Mouse (Mus musculus): ENCODE data around the gene Asb4. TPM values are rescaled to one million over a fixed set of nuclear protein-coding genes. Genes with fewer than 3 reads are reported as not detected.

Asb4 gene
- total RNA-seq, 2 experiments from 2014 or later = 6.5 to 11.9 TPM

DNA sequence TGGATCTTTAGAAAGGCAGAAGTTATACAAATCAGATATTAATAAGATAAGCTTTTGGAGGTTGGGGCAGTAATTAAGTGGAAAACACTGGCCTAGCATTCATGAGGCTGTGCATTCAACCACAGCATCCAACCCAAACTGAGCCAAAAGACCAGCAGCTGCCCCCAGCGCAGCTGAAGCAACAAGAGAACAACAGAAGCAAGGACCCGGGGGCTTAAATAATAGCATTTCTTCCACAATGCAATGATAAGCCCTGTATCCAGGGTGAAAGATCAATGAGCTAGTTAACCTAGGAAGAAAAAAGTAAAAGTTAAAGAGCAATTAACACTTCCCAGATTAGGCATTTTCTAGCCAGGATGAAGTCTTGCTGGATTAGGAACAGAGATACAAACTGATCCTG, 4.2 kb downstream of the Asb4 start:
- no peak for DNase-seq
- intact Hi-C loops (cut with DNase I) = no loop called here

GRCm38 (mm10) chr6:5390298-5390697, 7.1 kb downstream of the Asb4 start:
- peak; percentile 64 for DNase-seq
- intact Hi-C loops (cut with DNase I) = no loop called here

GRCm38 (mm10) chr6:5390952-5391351, 7.8 kb downstream of the Asb4 start:
- intact Hi-C loops (cut with DNase I) = no loop called here
- peak in 1 of 2 experiments; percentile 21 for DNase-seq

DNA sequence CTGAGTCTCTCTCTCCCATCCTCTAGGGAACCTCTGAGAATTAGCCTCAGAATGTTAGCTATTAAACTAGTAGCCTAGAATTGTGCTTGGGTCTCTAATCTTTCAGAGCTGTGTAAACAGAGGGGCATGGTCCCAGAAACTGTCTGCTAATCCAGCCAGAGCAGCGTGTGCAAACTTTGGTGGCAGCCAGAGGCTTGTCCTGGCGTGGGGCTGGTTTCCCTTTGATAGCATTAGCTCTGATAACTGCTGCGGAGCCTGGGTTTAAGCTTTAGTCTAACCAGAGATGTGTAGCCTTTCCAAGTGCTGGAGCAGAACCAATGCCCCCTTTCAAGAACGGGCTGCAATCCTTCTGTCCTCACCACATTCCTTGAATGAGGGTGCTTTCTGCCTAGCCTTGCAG, 11.8 kb downstream of the Asb4 start:
- intact Hi-C loops (cut with DNase I) = no loop called here

DNA sequence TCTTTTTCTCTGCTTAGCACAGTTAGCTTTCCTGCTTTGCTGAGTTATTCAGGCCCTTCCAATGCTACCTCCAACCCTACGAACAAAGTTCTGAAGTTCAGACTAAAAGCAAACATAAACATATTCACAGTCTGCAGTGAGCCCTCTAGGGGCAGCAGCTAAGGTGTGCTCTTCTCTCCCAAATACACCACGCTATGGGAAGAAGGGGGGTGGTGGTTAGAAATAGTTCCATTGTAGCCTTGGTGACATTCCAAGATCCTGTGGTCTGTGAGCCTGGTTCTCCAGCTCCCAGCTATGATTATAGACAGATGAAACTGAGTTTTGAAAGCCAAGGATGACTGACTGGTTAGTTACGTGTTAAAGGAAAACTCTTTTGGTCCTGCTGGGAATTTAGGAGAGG, 13.6 kb downstream of the Asb4 start:
- intact Hi-C loops (cut with DNase I) = no loop called here
- no peak for DNase-seq

More for the DNA sequence above, 11.8 kb downstream of the Asb4 start:
- DNase-seq = peak in 1 of 2 experiments; percentile 55

DNA sequence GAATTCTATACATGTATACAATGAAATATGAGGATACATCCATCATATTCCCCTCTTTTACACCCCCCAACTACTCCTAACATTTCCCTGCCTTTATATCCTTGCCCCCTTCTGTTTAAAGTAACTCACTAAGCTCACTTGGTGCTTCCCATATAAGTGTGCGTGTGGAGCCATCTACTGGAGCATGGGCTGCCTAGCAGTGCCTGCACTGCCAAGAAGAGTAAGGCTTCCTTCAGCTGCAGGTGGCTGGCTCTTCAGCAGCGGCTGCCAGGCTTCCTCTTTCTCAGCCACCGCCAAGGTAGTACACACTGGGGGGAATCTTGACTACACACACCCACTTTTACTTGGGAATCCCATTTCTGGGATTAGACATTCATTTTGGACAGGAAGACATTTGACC, 18.2 kb downstream of the Asb4 start:
- peak; percentile 76 to 81 for DNase-seq
- intact Hi-C loops (cut with DNase I) = loop anchor here (5.0 to 10.0 kb wide), 2 partner anchors 984 to 1887 kb away; no protein-coding TSS in a partner anchor

- DNase-seq = no peak
- intact Hi-C loops (cut with DNase I) = loop anchor here (5.0 to 10.0 kb wide), 2 partner anchors 986 to 1888 kb away; no protein-coding TSS in a partner anchor
These were observed 20.1 kb downstream of the Asb4 start for GRCm38 (mm10) chr6:5403095-5403815.

DNA sequence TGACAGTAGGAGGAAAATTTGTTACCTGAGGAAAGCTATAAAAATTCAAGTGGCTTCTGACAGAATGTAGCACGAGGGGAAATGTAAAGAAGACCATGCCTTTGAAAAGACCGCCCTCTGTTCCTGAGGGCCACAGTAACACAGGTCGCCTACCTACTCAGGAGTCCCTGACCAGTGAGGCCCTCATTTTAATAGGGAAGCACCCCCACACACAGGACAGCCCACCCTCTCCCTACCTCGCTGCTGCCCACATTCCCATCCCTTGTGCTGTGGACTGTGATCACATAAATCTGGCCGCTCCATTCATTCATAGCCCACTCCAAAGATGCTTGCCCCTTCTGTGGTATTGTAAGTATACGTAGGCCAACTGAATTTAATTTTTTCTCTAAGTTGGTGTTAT, 20.8 kb downstream of the Asb4 start:
- intact Hi-C loops (cut with DNase I) = loop anchor here (5.0 to 10.0 kb wide), 2 partner anchors 987 to 1889 kb away; no protein-coding TSS in a partner anchor
- no peak for DNase-seq

- DNase-seq = no peak
- intact Hi-C loops (cut with DNase I) = loop anchor here (10.0 kb wide), 1 partner anchor 1894 kb away; no protein-coding TSS in a partner anchor
These were observed 25.4 kb downstream of the Asb4 start for GRCm38 (mm10) chr6:5408451-5409177.

DNA sequence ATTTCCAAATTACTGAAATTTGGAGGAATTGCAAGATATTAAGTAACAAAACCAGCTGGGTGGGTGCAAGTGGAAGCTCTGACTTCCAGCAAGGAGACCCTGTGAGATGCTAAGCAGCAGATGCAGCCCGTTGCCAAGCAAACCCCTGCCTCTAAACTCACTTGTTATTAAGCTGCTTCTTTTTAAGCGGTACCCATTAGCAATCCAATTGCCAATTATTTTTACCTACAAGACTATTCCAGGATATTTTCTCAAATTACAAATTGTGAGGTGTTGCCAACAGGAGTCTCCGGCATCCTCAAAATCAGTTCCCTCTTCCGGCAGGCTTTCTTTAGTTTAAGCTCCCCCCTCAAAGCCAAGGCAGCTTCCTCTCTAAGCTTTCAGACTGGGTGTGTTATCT, 26.5 kb downstream of the Asb4 start:
- intact Hi-C loops (cut with DNase I) = loop anchor here (5.0 to 10.0 kb wide), 2 partner anchors 88 to 1895 kb away; partner anchors contain the start of gene Pdk4
- DNase-seq = no peak

DNA sequence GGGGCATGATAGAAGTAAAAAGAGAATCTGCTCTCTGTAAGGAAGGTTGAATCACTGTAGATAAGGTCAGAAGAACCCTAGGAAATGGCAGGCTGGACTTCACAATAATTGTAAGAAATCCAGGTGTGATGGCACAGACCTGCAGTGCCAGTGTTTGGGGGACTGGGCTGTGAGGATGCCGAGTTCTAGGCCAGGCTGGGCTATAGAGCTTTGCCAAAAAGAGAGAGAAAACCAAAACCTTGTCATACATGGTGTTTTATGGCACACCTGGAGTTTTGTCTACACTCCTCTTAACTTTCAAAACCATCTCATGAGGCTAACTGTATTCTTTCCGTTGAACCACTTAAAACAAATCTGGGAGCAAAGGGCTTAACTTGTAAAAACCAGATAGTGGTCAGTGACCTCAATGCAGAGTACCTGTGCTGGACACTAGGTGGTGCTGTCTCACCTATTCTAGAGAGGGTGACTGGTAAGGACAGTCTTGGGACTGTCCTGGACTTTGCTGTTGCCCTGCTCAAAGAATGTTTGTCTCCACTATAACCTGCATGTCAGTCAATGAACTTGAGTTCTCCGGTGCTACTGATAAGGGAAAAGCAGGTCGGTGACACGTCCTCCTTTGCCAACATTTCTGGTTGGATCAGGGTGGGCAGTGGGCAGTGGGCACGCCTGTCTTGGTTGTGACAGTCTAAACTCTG, 27.7 kb downstream of the Asb4 start:
- intact Hi-C loops (cut with DNase I) = loop anchor here (1.0 to 5.0 kb wide), 2 partner anchors 86 to 178 kb away; partner anchors contain the start of gene Pdk4
- DNase-seq = peak; percentile 85 to 90

DNA sequence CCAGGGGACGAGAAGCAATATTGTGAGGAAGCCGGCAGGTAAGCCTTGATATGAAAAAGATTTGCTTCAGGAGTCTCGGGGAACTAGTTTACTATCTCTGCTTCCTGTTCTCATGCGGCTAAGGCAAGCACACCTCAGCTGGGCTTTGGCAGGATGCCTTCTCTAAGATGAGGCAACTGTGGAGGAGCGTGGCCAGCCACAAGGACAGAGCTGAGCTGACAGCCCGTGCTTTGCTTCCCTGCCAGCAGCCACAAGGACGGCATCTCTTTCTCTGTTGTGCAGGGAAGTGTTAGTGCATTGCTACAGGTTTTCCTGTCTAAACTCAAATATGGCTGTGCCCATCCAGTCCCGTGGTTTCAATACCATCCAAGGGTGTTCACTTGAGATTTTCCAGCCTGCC, 30.1 kb downstream of the Asb4 start:
- intact Hi-C loops (cut with DNase I) = loop anchor here (5.0 kb wide), 1 partner anchor 84 kb away; the partner anchor contains the start of gene Pdk4
- DNase-seq = peak; percentile 64 to 76

DNA sequence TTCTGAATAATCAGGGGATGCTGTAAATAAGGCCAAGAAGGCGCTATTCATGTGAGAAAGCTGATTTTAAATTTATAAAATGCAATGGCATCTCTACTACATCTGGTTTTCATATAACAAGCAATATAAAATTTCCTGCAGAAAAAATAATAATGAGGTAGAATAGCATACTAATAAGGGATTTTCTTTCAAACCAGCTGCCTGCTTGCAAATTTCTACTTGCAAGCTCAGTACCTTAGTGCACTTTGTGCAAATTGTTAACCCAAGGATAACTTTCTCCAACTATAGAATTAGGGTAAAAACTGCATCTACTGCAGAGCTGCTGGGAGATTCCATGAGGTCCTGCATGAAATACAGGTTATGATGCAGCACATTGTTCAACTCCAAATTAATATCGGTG, 38.3 kb downstream of the Asb4 start:
- intact Hi-C loops (cut with DNase I) = no loop called here
- no peak for DNase-seq

- intact Hi-C loops (cut with DNase I) = no loop called here
- DNase-seq = no peak
These were observed 39.2 kb downstream of the Asb4 start for GRCm38 (mm10) chr6:5422386-5422785.

- intact Hi-C loops (cut with DNase I) = no loop called here
- DNase-seq = no peak
These were observed 40.4 kb downstream of the Asb4 start for GRCm38 (mm10) chr6:5423594-5423993.

DNA sequence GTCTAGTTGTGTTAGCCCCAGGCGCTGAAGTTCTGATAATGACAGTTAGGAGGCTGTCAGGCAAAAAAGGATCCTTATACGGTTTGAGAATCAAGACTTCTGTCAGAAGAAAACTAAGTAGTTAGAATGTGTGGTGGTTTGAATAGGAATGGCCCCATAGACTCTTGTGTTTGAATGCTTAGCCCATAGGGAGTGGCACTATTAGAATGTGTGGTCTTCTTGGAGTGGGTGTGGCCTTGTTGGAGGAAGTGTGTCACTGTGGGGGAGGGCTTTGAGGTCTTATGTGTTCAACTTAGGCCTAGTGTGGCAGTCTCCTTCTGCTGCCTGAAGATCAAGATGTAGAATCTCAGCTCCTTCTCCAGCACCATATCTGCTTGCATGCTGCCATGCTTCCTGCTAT, 43.8 kb downstream of the Asb4 start:
- intact Hi-C loops (cut with DNase I) = no loop called here
- DNase-seq = no peak

DNA sequence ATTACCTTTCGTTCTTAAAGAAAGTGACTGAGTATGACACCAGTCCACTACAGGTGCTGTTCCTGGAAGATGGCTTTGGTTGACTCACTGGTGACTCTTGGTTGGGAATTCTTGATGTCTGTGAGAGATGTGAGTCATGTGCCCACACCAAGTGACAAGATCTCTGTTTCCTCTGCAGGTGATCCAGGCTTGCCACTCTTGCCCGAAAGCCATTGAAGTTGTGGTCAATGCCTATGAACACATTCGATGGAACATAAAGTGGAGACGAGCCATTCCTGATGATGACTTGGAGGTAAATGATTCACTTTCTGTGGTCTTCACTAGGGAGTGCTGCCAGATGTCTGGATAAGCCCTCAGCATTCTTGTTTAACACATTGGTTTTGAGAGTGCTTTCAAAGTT, 46.4 kb downstream of the Asb4 start:
- no peak for DNase-seq
- intact Hi-C loops (cut with DNase I) = no loop called here

DNA sequence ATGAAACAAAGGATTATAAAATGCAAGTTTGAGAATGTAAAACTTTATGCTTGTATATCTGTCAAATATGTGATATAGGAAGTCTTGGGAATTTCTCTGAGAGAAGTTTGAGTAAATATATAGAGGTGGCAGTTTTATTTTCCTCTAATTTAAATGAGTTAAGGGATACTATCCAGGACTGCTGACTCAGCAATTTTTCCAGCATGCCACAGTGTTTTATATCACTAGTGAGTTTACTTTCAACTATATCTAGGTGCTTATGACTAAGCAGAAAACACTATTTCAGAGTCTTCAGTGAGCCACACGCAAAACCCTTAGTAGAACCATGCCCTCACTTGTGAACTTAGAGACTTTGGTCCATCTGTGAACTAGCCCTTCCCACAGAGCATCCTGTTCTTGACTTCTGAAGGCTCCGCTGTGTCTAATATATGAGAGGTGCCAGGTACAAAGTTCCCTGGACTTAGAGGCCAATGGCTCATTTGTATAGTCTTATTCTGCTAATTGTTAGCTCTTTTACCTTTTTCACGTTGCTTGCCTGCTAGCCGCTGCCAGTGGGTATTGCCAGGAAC, 46.9 kb downstream of the Asb4 start:
- intact Hi-C loops (cut with DNase I) = no loop called here
- no peak for DNase-seq

DNA sequence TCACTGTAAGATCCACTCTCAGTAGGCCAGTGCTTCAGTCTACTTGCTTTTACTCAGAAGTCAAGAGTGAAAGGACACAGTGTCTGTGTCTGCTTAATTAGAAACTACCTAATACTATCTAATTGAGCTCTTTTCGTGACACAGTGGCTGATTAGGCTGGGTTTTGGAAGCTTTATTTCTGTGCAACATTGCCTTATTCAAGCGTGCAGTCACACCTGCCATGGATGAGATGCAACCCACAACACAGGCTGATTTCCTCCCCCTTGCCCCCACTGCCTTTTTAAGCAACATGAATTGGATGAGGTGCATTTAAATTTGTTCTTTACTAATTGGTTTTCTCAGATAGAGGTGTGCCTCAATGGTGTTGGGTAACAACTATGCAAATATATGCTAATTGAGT, 50.7 kb downstream of the Asb4 start:
- intact Hi-C loops (cut with DNase I) = no loop called here
- no peak for DNase-seq

GRCm38 (mm10) chr6:5437757-5438156, 54.6 kb downstream of the Asb4 start:
- intact Hi-C loops (cut with DNase I) = no loop called here
- peak in 1 of 2 experiments; percentile 41 for DNase-seq

GRCm38 (mm10) chr6:5441221-5441620, 58.0 kb downstream of the Asb4 start:
- intact Hi-C loops (cut with DNase I) = no loop called here
- DNase-seq = no peak
